Mouse (Mus musculus): ENCODE measurements around the gene Smoc2. TPM values are rescaled to one million over a fixed set of nuclear protein-coding genes. Genes with fewer than 3 reads are reported as not detected.
A peak's percentile ranks its signal among the peaks of the same experiment; 100 is the strongest.

The Smoc2 gene
- total RNA-seq, 1 experiment from 2014 or later = 14.5 TPM

GRCm38 (mm10) chr17:14279966-14280300 is 627 bp downstream of the Smoc2 start:
- no peak for DNase-seq

- no peak for DNase-seq
Measured at GRCm38 (mm10) chr17:14280425-14280833, 1.1 kb downstream of the Smoc2 start.

GRCm38 (mm10) chr17:14288015-14288616 is 8.8 kb downstream of the Smoc2 start:
- DNase-seq = peak; percentile 86

GRCm38 (mm10) chr17:14293617-14294016 is 14.3 kb downstream of the Smoc2 start:
- no peak for DNase-seq

GRCm38 (mm10) chr17:14295146-14295545 is 15.8 kb downstream of the Smoc2 start:
- DNase-seq = no peak

- DNase-seq = no peak
Measured at GRCm38 (mm10) chr17:14300361-14300760, 21.1 kb downstream of the Smoc2 start.

- no peak for DNase-seq
Measured at GRCm38 (mm10) chr17:14301491-14302344, 22.4 kb downstream of the Smoc2 start.

- DNase-seq = no peak
Measured at GRCm38 (mm10) chr17:14302356-14302755, 23.1 kb downstream of the Smoc2 start.

- no peak for DNase-seq
Measured at GRCm38 (mm10) chr17:14303722-14304121, 24.4 kb downstream of the Smoc2 start.

GRCm38 (mm10) chr17:14309884-14310283 is 30.6 kb downstream of the Smoc2 start:
- DNase-seq = no peak

GRCm38 (mm10) chr17:14312440-14312839 is 33.1 kb downstream of the Smoc2 start:
- DNase-seq = no peak

- no peak for DNase-seq
Measured at GRCm38 (mm10) chr17:14314308-14314707, 35.0 kb downstream of the Smoc2 start.

- no peak for DNase-seq
Measured at GRCm38 (mm10) chr17:14316536-14316935, 37.2 kb downstream of the Smoc2 start.

GRCm38 (mm10) chr17:14317439-14317838 is 38.1 kb downstream of the Smoc2 start:
- no peak for DNase-seq

- no peak for DNase-seq
Measured at GRCm38 (mm10) chr17:14326156-14326555, 46.9 kb downstream of the Smoc2 start.

GRCm38 (mm10) chr17:14328037-14328436 is 48.7 kb downstream of the Smoc2 start:
- DNase-seq = no peak

GRCm38 (mm10) chr17:14330498-14330897 is 51.2 kb downstream of the Smoc2 start:
- no peak for DNase-seq

GRCm38 (mm10) chr17:14339932-14340557 is 60.7 kb downstream of the Smoc2 start:
- DNase-seq = no peak

GRCm38 (mm10) chr17:14340736-14341135 is 61.4 kb downstream of the Smoc2 start:
- DNase-seq = no peak

GRCm38 (mm10) chr17:14342511-14342910 is 63.2 kb downstream of the Smoc2 start:
- no peak for DNase-seq

GRCm38 (mm10) chr17:14343442-14343841 is 64.1 kb downstream of the Smoc2 start:
- DNase-seq = no peak

- no peak for DNase-seq
Measured at GRCm38 (mm10) chr17:14345556-14345955, 66.2 kb downstream of the Smoc2 start.

GRCm38 (mm10) chr17:14346891-14347290 is 67.6 kb downstream of the Smoc2 start:
- DNase-seq = no peak
